Comparison of ENCODE assay signal across 12 mouse cellular contexts in the genomic region with DNA sequence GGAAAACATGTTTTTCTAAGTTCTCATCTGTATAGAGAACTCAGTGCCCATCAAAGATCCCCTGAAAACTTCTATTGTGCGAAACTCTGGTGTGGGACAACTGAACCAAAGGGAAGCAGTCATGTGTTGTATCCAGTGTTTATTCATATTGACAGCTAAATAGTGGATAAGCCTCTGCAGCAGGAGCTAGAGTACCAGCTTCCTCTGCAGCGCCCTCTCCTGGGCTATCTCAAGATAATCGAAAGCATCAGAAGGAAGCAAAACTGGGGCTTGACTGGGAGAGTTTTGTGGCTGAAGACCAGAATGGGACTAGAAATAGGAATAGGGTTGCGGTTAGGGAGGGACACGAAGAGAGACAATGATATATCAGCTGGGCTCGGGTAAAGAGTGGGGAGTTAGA. TPM values are rescaled to one million over a fixed set of nuclear protein-coding genes. Genes with fewer than 3 reads are reported as not detected.
A peak's percentile ranks its signal among the peaks of the same experiment; 100 is the strongest.
DNase-seq lines count a peak whose midpoint lies in the region; ATAC-seq and TF ChIP-seq lines count a peak whose summit lies in the region.
"Had no signal": no experiment of that assay in that cellular context is flagged by ENCODE, and none has a peak within 500 bp of the region (broad histone marks: within the 10 kb centered on the region; RNA-seq: fewer than 3 reads in every experiment).

No protein-coding gene starts in this region.

- H3K4me2 ChIP-seq in lung, embryonic 14.5 days: no peak overlapping the region
- H3K4me2 ChIP-seq in midbrain, embryonic 11.5 days: no peak overlapping the region
- H3K4me2 ChIP-seq: embryonic facial prominence, embryonic 13.5 days; heart, embryonic 15.5 days; limb, embryonic 12.5 days had no signal

- no peak overlapping the region for H3K27ac ChIP-seq in lung, embryonic 14.5 days (ENCODE audit: low read depth)
- no peak overlapping the region for H3K27ac ChIP-seq in midbrain, embryonic 11.5 days (ENCODE audit: low read depth, low read length)
- H3K27ac ChIP-seq: embryonic facial prominence, embryonic 13.5 days; heart, embryonic 15.5 days; limb, embryonic 12.5 days had no signal

- DNase-seq in frontal cortex, postnatal 36 days (ENCODE audit: low spot score in 2 of 2): peak; percentile 10 to 13
- no peak for DNase-seq in frontal cortex, postnatal 14 days (ENCODE audit: low spot score in 2 of 2)
- DNase-seq in lung, embryonic 14.5 days: no peak
- no peak for DNase-seq in lung, postnatal 25 days (ENCODE audit: low spot score)
- DNase-seq in R1 (ENCODE audit: low read depth, low spot score): peak; percentile 25
- DNase-seq in kidney, postnatal 4 days: peak; percentile 60 to 67
- DNase-seq in spleen, postnatal 10 days (ENCODE audit: low spot score in 2 of 2): no peak
- DNase-seq in midbrain, embryonic 11.5 days (ENCODE audit: low spot score, missing footprints): no peak

- H3K9me3 ChIP-seq in lung, embryonic 14.5 days (ENCODE audit: low read depth, low read length): no peaks in the 10 kb centered on the region
- no peaks in the 10 kb centered on the region for H3K9me3 ChIP-seq in midbrain, embryonic 11.5 days (ENCODE audit: control insufficient read depth, low read length)
- H3K9me3 ChIP-seq: embryonic facial prominence, embryonic 13.5 days; heart, embryonic 15.5 days; limb, embryonic 12.5 days had no signal

- no peaks in the 10 kb centered on the region for H3K27me3 ChIP-seq in lung, embryonic 14.5 days (ENCODE audit: insufficient read depth, low read length)
- no peaks in the 10 kb centered on the region for H3K27me3 ChIP-seq in midbrain, embryonic 11.5 days (ENCODE audit: control insufficient read depth, insufficient read depth, low read length)
- H3K27me3 ChIP-seq: embryonic facial prominence, embryonic 13.5 days; heart, embryonic 15.5 days; limb, embryonic 12.5 days had no signal

- no peak overlapping the region for H3K9ac ChIP-seq in lung, embryonic 14.5 days
- no peak overlapping the region for H3K9ac ChIP-seq in midbrain, embryonic 11.5 days (ENCODE audit: low read length)
- H3K9ac ChIP-seq: embryonic facial prominence, embryonic 13.5 days; heart, embryonic 15.5 days; limb, embryonic 12.5 days had no signal

- peak; percentile 22 for TF ChIP-seq CTCF in lung, embryonic 14.5 days (IDR thresholded peaks at IDR 0.05; ENCODE audit: low read depth)

- WGBS in lung, embryonic 14.5 days: 55% methylated on average over 6 of the region's 6 CpGs
- WGBS in midbrain, embryonic 11.5 days: 36% methylated on average over 6 of the region's 6 CpGs

- no peaks in the 10 kb centered on the region for H3K4me1 ChIP-seq in lung, embryonic 14.5 days (ENCODE audit: insufficient read depth)
- H3K4me1 ChIP-seq in midbrain, embryonic 11.5 days (ENCODE audit: control insufficient read depth, insufficient read depth, low read length): no peaks in the 10 kb centered on the region
- H3K4me1 ChIP-seq: embryonic facial prominence, embryonic 13.5 days; heart, embryonic 15.5 days had no signal

- ATAC-seq in lung, embryonic 14.5 days (ENCODE audit: insufficient read depth): no peak
- no peak for ATAC-seq in midbrain, embryonic 11.5 days (ENCODE audit: low FRiP score)

- no peaks in the 10 kb centered on the region for H3K36me3 ChIP-seq in lung, embryonic 14.5 days (ENCODE audit: insufficient read depth)
- H3K36me3 ChIP-seq in midbrain, embryonic 11.5 days (ENCODE audit: control insufficient read depth, insufficient read depth, low read length): no peaks in the 10 kb centered on the region
- H3K36me3 ChIP-seq: embryonic facial prominence, embryonic 13.5 days; heart, embryonic 15.5 days; limb, embryonic 12.5 days had no signal

- H3K4me3 ChIP-seq in lung, embryonic 14.5 days (ENCODE audit: low read depth, low read length): no peak overlapping the region
- no peak overlapping the region for H3K4me3 ChIP-seq in midbrain, embryonic 11.5 days (ENCODE audit: low read depth, low read length)
- H3K4me3 ChIP-seq: embryonic facial prominence, embryonic 13.5 days; heart, embryonic 15.5 days; limb, embryonic 12.5 days had no signal

RNA-seq across cellular contexts. Expression of gene Acsm4, which starts 18.9 kb away (rescaled TPM):
- polyA plus RNA-seq in lung, embryonic 14.5 days (2014; fragmentation: Nextera tagmentation; extraction: Ambion mirVana): not detected in 2 replicates
- polyA plus RNA-seq in midbrain, embryonic 11.5 days (2014; fragmentation: Nextera tagmentation; extraction: Ambion mirVana): not detected in 2 replicates
- polyA plus RNA-seq: heart, embryonic 15.5 days; limb, embryonic 12.5 days; stomach, embryonic 16.5 days had no signal

RNA-seq across cellular contexts. Expression of gene Thumpd1, which starts 49.7 kb away (rescaled TPM):
- polyA plus RNA-seq in lung, embryonic 14.5 days (2014; fragmentation: Nextera tagmentation; extraction: Ambion mirVana): 86.8 and 90.6 TPM in 2 replicates
- polyA plus RNA-seq in midbrain, embryonic 11.5 days (2014; fragmentation: Nextera tagmentation; extraction: Ambion mirVana): 106 TPM in 2 replicates

Comparison
In these comparisons a context has a peak if more than half of its experiments do, and no peak if none do; other contexts are left out.
1. DNase-seq: peak in frontal cortex, postnatal 36 days (2 of 2), R1 (single experiment) and kidney, postnatal 4 days (2 of 2); none in frontal cortex, postnatal 14 days (0 of 2), lung, embryonic 14.5 days (single experiment), lung, postnatal 25 days (single experiment), spleen, postnatal 10 days (0 of 2) and midbrain, embryonic 11.5 days (single experiment).